Mouse (Mus musculus) left cerebral cortex, postnatal 4 days (tissue): Measurements from ENCODE around the gene Sctr. TPM values are rescaled to one million over a fixed set of nuclear protein-coding genes. Genes with fewer than 3 reads are reported as not detected.

ENCODE experiments used
- DNase-seq: peaks from one replicate; pipeline ENCODE4 v3.0.0-alpha.2; 2022
- intact Hi-C: fragments of 180-260 bp; cut with DNase I; formaldehyde crosslinking; loops from one replicate; pipeline ENCODE4 v1.15.1; 2025
- total RNA-seq, 2 experiments: library from RNA; stranded (reverse); gene quantifications; 2 replicates each; pipeline ENCODE4 v1.2.3; 2021

The Sctr gene
- total RNA-seq, 2 experiments from 2014 or later = 0.96 to 1.2 TPM

DNA sequence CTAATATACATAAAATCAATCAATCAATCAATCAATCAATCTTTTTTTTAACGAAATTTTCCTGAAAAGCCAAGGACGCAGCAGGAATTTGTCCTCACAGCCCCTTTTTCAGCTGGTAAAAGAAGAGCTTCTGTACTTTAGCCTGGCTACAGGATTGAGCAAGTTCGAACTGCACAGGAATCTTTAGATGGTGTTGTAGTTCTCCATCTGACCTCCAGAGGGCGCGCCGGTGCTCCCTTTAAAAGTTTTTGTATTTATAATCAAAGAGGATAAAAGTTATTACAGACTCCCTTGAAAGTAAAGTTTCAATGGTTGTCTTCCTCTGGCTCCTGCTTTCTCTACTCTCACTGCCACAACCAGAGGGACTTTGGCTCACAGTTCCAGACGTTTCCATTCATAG, 91.6 kb downstream of the Sctr start:
- intact Hi-C loops = no loop called here
- peak; percentile 42 for DNase-seq

DNA sequence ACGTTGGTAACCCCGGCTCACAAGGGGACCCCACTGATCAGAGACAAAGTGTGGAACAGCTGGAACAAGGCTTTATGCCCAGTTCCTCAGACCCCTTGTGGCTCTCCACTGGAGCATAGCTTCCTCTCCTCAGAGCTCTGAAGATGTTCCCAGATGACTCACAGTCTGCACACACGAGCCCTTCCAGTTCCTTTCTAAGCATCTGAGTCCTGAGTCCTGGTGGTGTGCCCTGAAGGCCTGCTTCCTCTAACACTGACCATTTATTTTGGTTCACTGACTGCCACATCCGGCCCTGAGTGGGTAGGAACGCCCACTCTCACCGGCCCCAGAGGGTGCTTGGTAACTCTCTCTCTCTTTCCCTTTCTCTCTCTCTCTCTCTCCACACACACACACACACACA, 92.8 kb downstream of the Sctr start:
- DNase-seq = no peak
- intact Hi-C loops = no loop called here

DNA sequence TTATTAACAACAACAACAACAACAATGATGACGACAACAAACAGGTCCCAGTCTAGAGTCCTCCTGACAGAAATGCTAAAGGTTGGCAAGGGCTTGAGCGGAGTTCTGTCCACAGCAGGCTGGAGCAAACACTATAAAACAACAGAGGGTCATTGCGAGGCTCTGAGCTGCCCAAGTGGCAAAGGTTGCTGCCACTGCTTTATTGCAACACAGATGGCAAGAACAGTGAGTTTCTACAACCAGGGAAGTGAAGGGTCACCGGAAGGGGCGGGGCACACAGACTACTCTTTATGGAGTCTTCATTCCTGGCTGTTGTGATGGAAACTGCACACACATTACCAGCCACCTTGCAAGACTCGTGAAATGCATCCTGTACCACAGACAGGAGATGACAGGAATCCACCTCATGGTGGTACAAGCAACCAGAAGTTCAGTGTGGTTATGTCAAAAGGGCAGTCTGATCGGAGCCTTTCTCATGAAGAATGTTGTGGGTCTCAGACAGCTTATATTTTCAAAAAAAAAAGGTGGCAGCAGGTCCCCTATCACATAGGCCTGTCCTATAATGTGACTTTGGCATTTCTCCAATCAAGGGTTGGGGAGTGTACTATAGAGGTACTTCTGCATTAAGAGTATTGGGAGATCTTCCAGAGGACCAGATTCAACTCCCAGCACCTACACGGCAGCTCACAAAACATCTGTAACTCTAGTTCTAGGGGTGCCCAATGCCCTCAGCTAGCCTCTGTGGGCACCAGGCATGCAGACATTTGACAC, 93.9 kb downstream of the Sctr start:
- intact Hi-C loops = no loop called here
- DNase-seq = no peak

- intact Hi-C loops = no loop called here
- no peak for DNase-seq
Observed at GRCm38 (mm10) chr1:120101227-120101609, 94.5 kb downstream of the Sctr start.

DNA sequence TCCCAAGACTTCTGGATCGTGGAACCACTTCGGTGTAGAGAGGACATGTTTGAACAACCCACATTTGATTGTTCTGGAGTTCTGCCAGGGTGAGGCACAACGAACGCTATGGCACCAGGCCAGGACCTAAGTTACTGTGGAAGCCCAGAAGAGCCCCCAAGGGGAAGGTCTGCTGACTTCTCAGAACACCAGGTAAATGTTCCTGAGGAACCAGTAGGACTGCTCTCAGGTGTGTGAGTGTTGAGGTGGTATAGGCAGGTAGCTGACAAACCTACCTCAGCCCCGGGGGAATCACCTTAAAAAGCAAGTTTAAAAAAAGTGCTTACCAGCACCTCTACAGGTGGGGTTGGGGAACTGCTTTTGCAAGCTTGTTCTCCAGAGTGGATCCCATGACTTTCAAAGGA, 98.9 kb downstream of the Sctr start:
- no peak for DNase-seq
- intact Hi-C loops = no loop called here

- no peak for DNase-seq
- intact Hi-C loops = no loop called here
Observed at GRCm38 (mm10) chr1:120109741-120110432, 103.2 kb downstream of the Sctr start.

DNA sequence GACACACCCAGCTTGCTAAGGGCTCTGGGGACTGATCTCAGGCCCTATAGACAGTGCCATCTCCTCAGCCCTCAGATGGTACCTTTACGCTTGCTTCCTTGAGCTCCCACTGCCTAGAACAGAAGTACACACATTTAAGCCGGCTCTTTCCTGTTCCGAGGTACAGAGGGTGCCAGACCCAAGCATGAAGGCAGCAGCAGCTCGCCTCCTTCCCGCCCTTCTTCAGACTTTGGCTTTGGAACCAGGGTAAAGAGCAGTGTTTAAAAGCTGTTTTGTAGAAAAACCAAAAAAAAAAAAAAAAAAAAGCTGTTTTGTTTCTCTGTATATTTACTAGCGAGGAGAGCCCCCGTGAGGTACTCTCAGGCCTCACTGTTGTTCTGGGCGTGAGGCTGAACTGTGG, 105.1 kb downstream of the Sctr start:
- intact Hi-C loops = no loop called here
- no peak for DNase-seq

- no peak for DNase-seq
- intact Hi-C loops = no loop called here
Observed at GRCm38 (mm10) chr1:120112251-120113187, 105.8 kb downstream of the Sctr start.

Other genes starting within 250 kb of the Sctr start
- gene Ptpn4, start 169.3 kb upstream of the Sctr start, total RNA-seq = 10 to 100 TPM; 37.2 to 39.0 TPM
- gene Tmem177, start 93.7 kb upstream of the Sctr start, total RNA-seq = 1 to 10 TPM; 7.6 to 7.7 TPM
- gene Cfap221, start 9.7 kb upstream of the Sctr start, total RNA-seq = under 1 TPM; 0.36 to 0.44 TPM
- gene Tmem37, start 67.2 kb downstream of the Sctr start, total RNA-seq = 1 to 10 TPM; 1.4 to 1.8 TPM
- 100 to 1,000 TPM; 335 to 344 TPM for gene Dbi, start 114.2 kb downstream of the Sctr start, total RNA-seq
- gene 3110009E18Rik, start 114.3 kb downstream of the Sctr start, total RNA-seq = 10 to 100 TPM; 11.2 to 11.8 TPM